Mouse (Mus musculus) adrenal gland (tissue): Measurements from ENCODE around the gene Nkd1.

Experiments used
- intact Hi-C: fragments of 180-260 bp; cut with DNase I; formaldehyde crosslinking; loops from one replicate; pipeline ENCODE4 v1.15.1; 2025

The Nkd1 gene

DNA sequence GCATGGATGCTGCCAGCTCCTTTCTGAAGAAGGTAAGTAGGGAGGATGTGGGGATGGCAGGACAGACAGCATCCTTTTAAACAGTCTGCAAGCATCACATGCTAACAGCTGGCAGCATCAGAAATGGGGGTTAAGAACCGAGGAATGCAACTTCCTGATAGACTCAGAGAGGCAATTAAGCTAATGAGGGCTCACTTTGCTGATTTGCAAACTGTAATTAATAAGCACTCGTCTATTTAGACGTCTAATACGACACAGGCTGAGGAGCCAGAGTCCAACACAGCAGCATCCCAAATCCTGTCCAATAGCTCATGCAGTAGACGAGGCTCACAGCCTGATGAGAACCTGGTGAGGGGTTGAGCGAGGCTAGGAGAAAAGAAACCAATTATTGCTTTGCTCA lies 89.1 kb downstream of the Nkd1 start:
- intact Hi-C loops, result no loop called here

- intact Hi-C loops, result no loop called here
These were observed 93.8 kb downstream of the Nkd1 start for GRCm38 (mm10) chr8:88614981-88615380.

- intact Hi-C loops, result no loop called here
These were observed 97.5 kb downstream of the Nkd1 start for GRCm38 (mm10) chr8:88618612-88619011.

DNA sequence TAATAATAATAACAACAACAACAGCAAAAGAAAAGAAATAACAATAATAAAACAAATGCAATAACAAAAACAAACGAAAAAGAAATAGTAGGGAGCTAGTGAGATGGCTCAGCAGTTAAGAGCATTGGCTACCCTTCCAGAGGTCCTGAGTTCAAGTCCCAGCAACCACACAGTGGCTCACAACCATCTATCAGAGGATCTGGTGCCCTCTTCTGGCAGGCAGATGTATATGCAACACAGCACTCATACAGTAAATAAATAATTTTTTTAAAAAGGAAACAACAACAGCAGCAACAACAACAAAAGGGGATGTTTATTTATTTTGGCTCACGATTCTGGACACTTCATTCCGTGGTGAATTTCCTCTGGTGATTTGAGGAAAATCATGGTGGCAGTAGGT lies 98.4 kb downstream of the Nkd1 start:
- intact Hi-C loops, result no loop called here

- intact Hi-C loops, result loop anchor here (5.0 to 10.0 kb wide), 4 partner anchors 89 to 354 kb away; partner anchors contain the start of gene Brd7
These were observed 99.8 kb downstream of the Nkd1 start for GRCm38 (mm10) chr8:88620931-88621330.

GRCm38 (mm10) chr8:88621408-88621807 lies 100.3 kb downstream of the Nkd1 start:
- intact Hi-C loops, result loop anchor here (5.0 to 10.0 kb wide), 4 partner anchors 89 to 354 kb away; partner anchors contain the start of gene Brd7

GRCm38 (mm10) chr8:88623351-88623750 lies 102.2 kb downstream of the Nkd1 start:
- intact Hi-C loops, result loop anchor here (5.0 to 10.0 kb wide), 4 partner anchors 91 to 356 kb away; partner anchors contain the start of gene Brd7

- intact Hi-C loops, result loop anchor here (5.0 to 10.0 kb wide), 4 partner anchors 92 to 357 kb away; partner anchors contain the start of gene Brd7
These were observed 103.1 kb downstream of the Nkd1 start for GRCm38 (mm10) chr8:88624276-88624675.

- intact Hi-C loops, result loop anchor here (10.0 kb wide), 1 partner anchor 172 kb away; no protein-coding TSS in a partner anchor
These were observed 105.3 kb downstream of the Nkd1 start for GRCm38 (mm10) chr8:88626433-88626832.

DNA sequence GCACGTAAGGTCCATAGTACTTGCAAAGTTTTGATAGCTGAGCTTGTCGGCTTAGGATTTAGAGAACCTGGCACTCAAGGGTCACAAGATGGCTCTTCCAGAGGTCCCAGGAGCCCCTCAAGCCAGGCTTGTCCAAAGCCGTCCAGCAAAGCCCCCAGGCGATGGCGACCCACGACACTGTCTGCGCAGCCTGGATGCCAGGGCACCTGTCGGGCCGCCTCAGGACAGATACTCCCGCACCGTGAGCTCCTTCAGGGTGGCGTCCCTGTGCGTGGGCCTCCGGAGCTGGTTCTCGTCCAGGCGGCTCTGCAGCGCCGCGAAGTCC lies 105.7 kb downstream of the Nkd1 start:
- intact Hi-C loops, result loop anchor here (10.0 kb wide), 1 partner anchor 172 kb away; no protein-coding TSS in a partner anchor

DNA sequence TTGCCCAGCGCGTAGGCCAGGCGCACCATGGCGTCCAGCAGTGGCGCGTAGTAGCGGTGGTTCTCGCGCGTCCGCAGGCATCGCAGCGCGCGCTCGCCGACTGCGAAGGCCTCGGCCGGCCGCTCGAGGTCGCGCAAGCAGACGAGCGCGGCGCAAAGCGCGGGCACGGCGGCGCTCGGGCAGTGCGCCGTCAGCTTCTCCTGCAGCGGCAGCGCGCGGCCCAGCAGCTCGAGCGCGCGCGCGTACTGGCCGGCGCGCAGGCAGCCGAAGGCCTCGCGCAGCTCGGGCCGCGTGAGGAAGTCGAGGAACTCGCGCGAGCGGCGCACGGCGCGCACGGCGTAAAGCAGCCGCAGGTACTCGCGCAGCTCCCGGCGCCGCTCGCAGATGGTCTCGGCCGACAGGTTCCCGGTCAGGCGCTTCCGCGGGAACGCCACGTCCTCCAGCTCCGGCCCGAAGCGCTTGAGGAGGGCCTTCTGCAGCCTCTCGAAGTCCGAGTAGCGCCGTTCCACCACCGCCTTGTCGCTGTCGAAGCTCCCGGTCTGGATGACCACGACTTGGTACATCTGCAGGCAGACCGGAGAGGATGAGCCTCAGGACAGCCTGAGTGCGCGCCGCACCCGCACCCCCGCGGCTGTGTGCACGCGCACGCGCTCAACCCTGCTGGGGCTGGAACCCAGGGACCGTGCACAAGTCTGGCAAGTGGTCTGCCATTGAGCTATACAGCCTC lies 106.3 kb downstream of the Nkd1 start:
- intact Hi-C loops, result loop anchor here (10.0 kb wide), 1 partner anchor 173 kb away; no protein-coding TSS in a partner anchor

DNA sequence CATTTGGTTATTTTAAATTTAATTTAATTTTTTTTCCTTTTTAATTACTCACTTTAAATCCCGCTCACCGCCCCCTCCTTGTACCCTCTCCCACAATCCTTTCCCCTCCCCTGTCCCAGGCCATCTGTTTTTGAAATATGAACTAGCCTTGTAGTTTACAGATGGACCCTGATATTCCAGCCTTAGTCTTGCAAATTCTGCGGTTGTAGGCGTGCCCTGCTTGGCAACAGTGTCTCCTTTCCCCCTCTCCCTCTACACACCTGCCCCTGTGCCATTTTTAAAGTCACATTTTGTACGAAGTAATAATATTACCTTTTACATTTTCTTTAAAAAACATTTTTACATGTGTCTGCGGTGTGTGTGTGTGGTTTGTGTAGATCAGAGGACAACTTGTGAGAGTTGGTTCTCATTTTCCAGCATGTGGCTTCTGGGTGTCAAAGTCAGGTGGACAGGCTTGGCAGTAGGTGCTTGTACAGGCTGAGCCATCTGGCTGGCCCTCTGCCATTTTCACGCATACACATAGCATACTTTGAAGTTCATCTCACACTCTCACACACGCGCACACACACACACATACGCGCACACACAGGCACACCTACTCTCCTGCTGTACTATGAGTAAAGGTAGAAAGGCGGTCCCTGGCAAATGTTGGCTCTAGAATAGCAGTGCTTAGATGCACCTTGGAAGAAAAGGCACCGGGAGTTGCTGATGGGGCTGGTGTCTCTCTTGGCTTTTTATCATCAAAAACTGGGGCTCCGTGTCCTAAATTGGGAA lies 107.0 kb downstream of the Nkd1 start:
- intact Hi-C loops, result loop anchor here (10.0 kb wide), 1 partner anchor 173 kb away; no protein-coding TSS in a partner anchor

DNA sequence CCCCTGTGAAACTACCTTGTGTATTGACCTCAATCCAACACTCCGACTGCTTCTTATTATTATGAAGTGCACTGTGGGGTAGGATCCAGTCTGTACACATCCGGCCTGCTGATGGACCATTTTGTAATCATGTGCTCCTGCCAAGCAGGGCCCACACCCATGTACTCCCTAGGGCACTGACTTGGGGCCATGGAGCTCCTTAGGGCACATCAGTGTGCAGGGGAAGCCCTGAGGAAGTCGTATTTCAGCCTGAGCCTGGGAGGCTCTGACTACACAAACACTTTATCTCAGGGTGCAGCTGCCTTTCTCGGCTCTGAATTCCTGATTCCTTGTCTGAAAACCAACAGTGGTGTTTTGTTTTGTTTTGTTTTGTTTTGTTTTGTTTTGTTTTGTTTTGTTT lies 109.1 kb downstream of the Nkd1 start:
- intact Hi-C loops, result loop anchor here (5.0 to 10.0 kb wide), 3 partner anchors 72 to 1155 kb away; no protein-coding TSS in a partner anchor

DNA sequence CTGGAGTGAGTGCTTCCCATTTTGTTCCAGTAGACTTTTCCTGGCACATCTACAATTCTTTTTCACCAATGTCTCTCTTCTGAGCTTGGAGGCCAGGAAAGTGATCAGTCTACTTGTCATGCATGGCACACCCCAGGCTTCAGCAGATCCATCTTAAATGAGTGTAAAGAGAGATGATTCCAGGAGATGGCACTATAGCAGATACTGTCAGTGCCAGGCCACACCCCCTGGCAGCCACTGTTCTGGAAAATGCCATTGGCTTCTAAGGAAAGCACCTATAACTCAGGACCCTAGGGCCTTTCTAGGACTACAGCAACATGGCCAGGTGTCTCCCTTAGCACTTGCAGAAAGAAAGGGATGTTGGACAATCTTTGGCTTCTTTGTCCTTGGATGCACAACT lies 109.9 kb downstream of the Nkd1 start:
- intact Hi-C loops, result loop anchor here (5.0 to 10.0 kb wide), 3 partner anchors 71 to 1154 kb away; no protein-coding TSS in a partner anchor

DNA sequence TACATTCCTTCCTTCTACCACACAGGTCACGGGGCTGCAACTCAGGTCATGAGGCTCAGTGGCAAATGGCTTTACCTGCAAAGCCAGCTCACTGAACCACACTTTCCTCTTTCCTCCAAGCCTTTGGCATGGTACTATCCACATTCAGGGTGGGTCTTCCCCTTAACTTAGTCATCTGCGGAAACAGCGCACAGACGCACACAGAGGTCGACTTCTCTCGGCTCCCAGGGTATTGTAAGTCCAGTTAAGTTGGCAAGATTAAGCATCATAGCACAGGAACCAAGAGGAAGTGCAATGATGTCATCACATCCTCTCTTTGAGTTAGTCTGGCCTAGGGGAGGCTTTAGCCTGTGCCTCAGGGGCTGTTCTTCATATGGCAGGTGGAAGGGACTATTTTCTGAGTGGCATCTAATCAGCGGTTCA lies 112.2 kb downstream of the Nkd1 start:
- intact Hi-C loops, result loop anchor here (5.0 to 10.0 kb wide), 3 partner anchors 69 to 1151 kb away; no protein-coding TSS in a partner anchor

GRCm38 (mm10) chr8:88635474-88636397 lies 114.6 kb downstream of the Nkd1 start, which contains the start of gene Snx20:
Snx20 (minus strand) TSS chr8:88636128.
- intact Hi-C loops, result loop anchor here (10.0 kb wide), 1 partner anchor 1149 kb away; no protein-coding TSS in a partner anchor

DNA sequence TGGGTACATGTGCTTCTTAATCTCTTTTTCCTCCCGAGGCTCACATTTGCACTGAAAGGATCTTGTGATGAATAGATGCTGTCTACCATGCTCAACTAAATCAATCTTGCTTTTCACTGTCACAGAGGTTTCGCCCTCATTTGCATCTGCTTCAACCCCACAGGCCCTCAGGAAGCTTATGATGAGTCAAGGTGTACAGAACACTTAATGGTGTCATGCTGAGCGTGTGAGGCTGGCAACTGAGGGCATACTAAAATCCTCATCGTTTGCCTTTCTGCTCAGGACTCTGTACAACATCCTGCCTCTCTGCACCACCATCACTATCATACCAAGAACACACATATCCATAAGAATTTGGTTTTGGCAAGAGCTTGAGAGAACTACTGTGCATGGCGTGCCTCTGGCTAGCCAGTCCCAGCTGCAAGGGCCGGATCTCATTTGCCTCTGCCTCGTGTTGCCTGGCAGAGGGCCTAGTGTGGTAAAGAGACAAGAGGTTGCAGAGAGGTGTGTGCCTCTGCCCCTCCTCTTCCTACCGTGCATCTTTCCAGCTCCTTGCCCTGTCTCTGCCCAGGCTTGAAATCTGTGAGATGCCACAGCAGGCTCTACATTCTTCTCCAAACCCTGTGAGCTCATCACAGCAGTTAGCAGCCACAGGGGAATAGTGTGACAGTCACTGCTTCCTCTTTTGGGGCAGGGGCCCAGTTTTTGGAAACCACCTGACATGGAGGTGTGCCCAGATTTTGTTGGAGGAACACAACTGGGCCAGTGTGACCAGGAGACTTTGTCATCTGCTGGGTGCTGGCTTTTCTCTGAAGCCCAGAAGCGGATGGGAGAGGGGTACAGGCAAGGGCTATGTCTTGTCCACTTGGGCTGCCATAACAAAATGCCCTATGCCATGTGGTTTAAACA lies 116.2 kb downstream of the Nkd1 start:
- intact Hi-C loops, result loop anchor here (10.0 kb wide), 1 partner anchor 1147 kb away; no protein-coding TSS in a partner anchor

DNA sequence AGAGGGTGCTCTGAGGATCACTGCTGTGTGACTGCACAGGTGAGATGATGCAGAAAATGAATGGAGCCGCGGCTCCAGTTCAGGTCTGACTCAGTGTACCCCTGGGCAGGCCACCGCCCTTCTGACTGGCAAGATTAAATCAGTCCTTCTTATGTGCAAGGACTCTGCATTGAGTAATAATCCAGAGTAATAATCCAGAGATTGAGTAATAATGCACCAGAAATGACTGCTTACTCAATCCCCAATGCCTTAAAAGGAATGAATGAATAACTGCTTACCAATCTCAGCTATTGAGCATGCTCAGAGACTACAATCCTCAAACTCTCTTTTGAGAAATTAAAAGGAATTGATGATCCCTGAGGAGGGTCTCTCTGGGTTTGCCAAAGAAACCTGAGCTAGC lies 117.8 kb downstream of the Nkd1 start:
- intact Hi-C loops, result loop anchor here (10.0 kb wide), 1 partner anchor 1146 kb away; no protein-coding TSS in a partner anchor
